Comparison of ENCODE assay signal across 11 mouse cellular contexts in genomic region chr5:128729341-128729740, GRCm38 (mm10). TPM values are rescaled to one million over a fixed set of nuclear protein-coding genes. Genes with fewer than 3 reads are reported as not detected.
DNase-seq lines count a peak whose midpoint lies in the region; ATAC-seq and TF ChIP-seq lines count a peak whose summit lies in the region.
"Had no signal": no experiment of that assay in that cellular context is flagged by ENCODE, and none has a peak within 500 bp of the region (broad histone marks: within the 10 kb centered on the region; RNA-seq: fewer than 3 reads in every experiment).

No protein-coding gene starts in this region.

- WGBS in heart, postnatal 0 days: 65% methylated on average over 5 of the region's 5 CpGs
- WGBS in lung, adult 2 months: 74% methylated on average over 5 of the region's 5 CpGs
- 72% methylated on average over 5 of the region's 5 CpGs for WGBS in limb, embryonic 11.5 days

- no peak overlapping the region for H3K4me3 ChIP-seq in heart, postnatal 0 days (ENCODE audit: low read depth, low read length)
- no peak overlapping the region for H3K4me3 ChIP-seq in lung, adult 2 months (replicated peaks; ENCODE audit: extremely low read depth, low read depth, low read length)
- H3K4me3 ChIP-seq in limb, embryonic 11.5 days (ENCODE audit: low read depth, low read length): no peak overlapping the region
- H3K4me3 ChIP-seq: limb, embryonic 15.5 days had no signal

- DNase-seq in heart, postnatal 0 days (ENCODE audit: low spot score): no peak
- no peak for DNase-seq in heart, adult 18-20 months
- DNase-seq in lung, adult 2 months: no peak
- DNase-seq in lung, postnatal 14 days: no peak
- DNase-seq in NIH3T3 (ENCODE audit: low read depth): peak; percentile 26
- DNase-seq in limb, embryonic 11.5 days (ENCODE audit: low spot score): peak; percentile 81
- no peak for DNase-seq in cerebellum, adult 8-10 months
- DNase-seq in spleen, postnatal 36 days (ENCODE audit: low spot score in 2 of 2): no peak

- H3K9me3 ChIP-seq in heart, postnatal 0 days (replicated peaks; ENCODE audit: control insufficient read depth, low read length): no peaks in the 10 kb centered on the region
- H3K9me3 ChIP-seq in limb, embryonic 11.5 days (ENCODE audit: control insufficient read depth, low read length): no peaks in the 10 kb centered on the region
- H3K9me3 ChIP-seq: limb, embryonic 15.5 days had no signal

- no peak overlapping the region for H3K9ac ChIP-seq in heart, postnatal 0 days (replicated peaks; ENCODE audit: low read depth, low read length)
- no peak overlapping the region for H3K9ac ChIP-seq in limb, embryonic 11.5 days (ENCODE audit: low read length)
- H3K9ac ChIP-seq: limb, embryonic 15.5 days had no signal

- TF ChIP-seq EP300 in heart, postnatal 0 days (IDR thresholded peaks at IDR 0.05; ENCODE audit: low read depth): no peak

- H3K27ac ChIP-seq in heart, postnatal 0 days (ENCODE audit: low read depth): no peak overlapping the region
- no peak overlapping the region for H3K27ac ChIP-seq in limb, embryonic 11.5 days (replicated peaks; ENCODE audit: low read depth, low read length)
- H3K27ac ChIP-seq: limb, embryonic 15.5 days had no signal

- no peak overlapping the region for H3K4me2 ChIP-seq in heart, postnatal 0 days (ENCODE audit: low read depth, low read length)
- H3K4me2 ChIP-seq in limb, embryonic 11.5 days (ENCODE audit: low read depth, severe bottlenecking): no peak overlapping the region
- H3K4me2 ChIP-seq: limb, embryonic 15.5 days had no signal

- no peaks in the 10 kb centered on the region for H3K27me3 ChIP-seq in heart, postnatal 0 days (ENCODE audit: control insufficient read depth, insufficient read depth, low read length)
- H3K27me3 ChIP-seq in limb, embryonic 11.5 days (ENCODE audit: control insufficient read depth, insufficient read depth, low read length): no peaks in the 10 kb centered on the region
- H3K27me3 ChIP-seq: limb, embryonic 15.5 days had no signal

- ATAC-seq in heart, postnatal 0 days (ENCODE audit: insufficient read depth, low read depth): no peak
- no peak for ATAC-seq in limb, embryonic 11.5 days (ENCODE audit: insufficient number of reproducible peaks, low FRiP score, low TSS enrichment, low read depth)
- ATAC-seq: activated CD4-positive, CD25-positive, alpha-beta regulatory T cell, adult 4 months had no signal

- peak; percentile 11; the same call in 1 of the 2 replicates for TF ChIP-seq CTCF in heart, postnatal 0 days (IDR thresholded peaks at IDR 0.05; ENCODE audit: low read depth)
- peak; percentile 6; the same call in 1 of the 2 replicates for TF ChIP-seq CTCF in lung, adult 2 months (IDR thresholded peaks at IDR 0.05; ENCODE audit: insufficient read depth, low read length)

- H3K36me3 ChIP-seq in heart, postnatal 0 days (replicated peaks; ENCODE audit: control insufficient read depth, insufficient read depth, low read length): no peaks in the 10 kb centered on the region
- no peaks in the 10 kb centered on the region for H3K36me3 ChIP-seq in limb, embryonic 11.5 days (ENCODE audit: control insufficient read depth, insufficient read depth, low read length)
- H3K36me3 ChIP-seq: limb, embryonic 15.5 days had no signal

- TF ChIP-seq POLR2A in lung, adult 2 months (IDR thresholded peaks at IDR 0.05; ENCODE audit: borderline replicate concordance, extremely low read depth, low read depth, low read length): no peak

- H3K4me1 ChIP-seq in heart, postnatal 0 days (ENCODE audit: control insufficient read depth, insufficient read depth): no peaks in the 10 kb centered on the region
- no peaks in the 10 kb centered on the region for H3K4me1 ChIP-seq in lung, adult 2 months (ENCODE audit: control insufficient read depth, insufficient read depth, low read length)
- H3K4me1 ChIP-seq in limb, embryonic 11.5 days (ENCODE audit: control insufficient read depth, insufficient read depth, low read length): no peaks in the 10 kb centered on the region
- H3K4me1 ChIP-seq: limb, embryonic 15.5 days had no signal

RNA-seq across cellular contexts. Expression of gene Piwil1, which starts 27.0 kb away (rescaled TPM):
- total RNA-seq in heart, postnatal 0 days (2014; rRNA removed; ENCODE audit: low replicate concordance): not detected in 2 replicates
- polyA plus RNA-seq in heart, postnatal 0 days (2015; fragmentation: Nextera tagmentation; extraction: Ambion mirVana): not detected in 2 replicates
- not detected for total RNA-seq in heart, adult 18-20 months (2021)
- not detected in 2 replicates for polyA plus RNA-seq in lung, adult 2 months (2012; rRNA removed)
- not detected in 2 replicates for polyA plus RNA-seq in limb, embryonic 11.5 days (2014; fragmentation: Nextera tagmentation; extraction: Ambion mirVana)
- polyA plus RNA-seq: limb, embryonic 15.5 days; urinary bladder, adult 2 months had no signal

Comparison
In these comparisons a context has a peak if more than half of its experiments do, and no peak if none do; other contexts are left out.
1. DNase-seq: peak in NIH3T3 (single experiment) and limb, embryonic 11.5 days (single experiment); none in heart, postnatal 0 days (single experiment), heart, adult 18-20 months (0 of 2), lung, adult 2 months (single experiment), lung, postnatal 14 days (single experiment), cerebellum, adult 8-10 months (single experiment) and spleen, postnatal 36 days (0 of 2).